Mouse (Mus musculus): ENCODE measurements around the gene Jarid2.
A peak's percentile ranks its signal among the peaks of the same experiment; 100 is the strongest.

GRCm38 (mm10) chr13:44913560-44913959 is 184.3 kb downstream of the Jarid2 start:
- TF ChIP-seq CTCF (IDR thresholded peaks at IDR 0.05) (peak; percentile 53), POLR2A (IDR thresholded peaks at IDR 0.05; ENCODE audit: insufficient read depth, low read depth, low read length) (no peak)

All from heart, adult 2 months (tissue).